Mouse (Mus musculus): ENCODE data around the gene Atp11b. TPM values are rescaled to one million over a fixed set of nuclear protein-coding genes. Genes with fewer than 3 reads are reported as not detected.
A peak's percentile ranks its signal among the peaks of the same experiment; 100 is the strongest.

The Atp11b gene
- polyA plus RNA-seq, 1 experiment, result 16.2 TPM

DNA sequence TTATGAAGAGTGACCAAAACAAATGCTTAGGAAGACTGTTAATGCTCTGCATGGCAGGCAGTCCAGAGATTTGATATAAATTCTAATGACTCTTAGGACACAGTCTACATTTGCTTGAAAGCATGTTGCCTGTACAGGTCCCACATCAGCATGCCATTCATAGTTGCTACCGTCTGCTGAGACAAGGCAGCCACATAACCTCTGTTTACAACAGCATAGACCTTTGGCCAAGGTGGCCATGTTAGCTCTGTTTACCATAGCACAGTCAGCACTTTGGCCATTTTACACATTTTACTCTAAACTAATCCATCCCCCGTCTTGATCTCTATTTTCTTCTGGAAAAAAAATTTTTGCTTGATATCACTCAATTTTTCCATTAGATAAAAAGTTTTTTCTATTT, 135.6 kb downstream of the Atp11b start:
- DNase-seq (ENCODE audit: low read depth in 1 of 2, low spot score in 2 of 2), result no peak
- Histone ChIP-seq H3K27me3 (ENCODE audit: control insufficient read depth, insufficient read depth, low read length) (no peaks in the 10 kb centered on the region), H3K4me1 (ENCODE audit: control insufficient read depth, insufficient read depth, insufficient read length) (no peaks in the 10 kb centered on the region), H3K36me3 (ENCODE audit: control insufficient read depth, insufficient read depth, low read length) (peaks cover 4% of the 10 kb centered on the region; the same call in 1 of the 2 replicates), H3K4me3 (ENCODE audit: extremely low read depth, insufficient read depth, insufficient read length) (no peak overlapping the region), H3K27ac (ENCODE audit: insufficient read depth, low read length) (no peak overlapping the region)
- TF ChIP-seq CTCF (IDR thresholded peaks at IDR 0.05; ENCODE audit: extremely low read depth, insufficient read depth, insufficient read length, insufficient replicate concordance) (no peak), POLR2A (IDR thresholded peaks at IDR 0.05; ENCODE audit: low read depth, low read length) (no peak)
- WGBS, result 94% methylated on average over 2 of the region's 2 CpGs

DNA sequence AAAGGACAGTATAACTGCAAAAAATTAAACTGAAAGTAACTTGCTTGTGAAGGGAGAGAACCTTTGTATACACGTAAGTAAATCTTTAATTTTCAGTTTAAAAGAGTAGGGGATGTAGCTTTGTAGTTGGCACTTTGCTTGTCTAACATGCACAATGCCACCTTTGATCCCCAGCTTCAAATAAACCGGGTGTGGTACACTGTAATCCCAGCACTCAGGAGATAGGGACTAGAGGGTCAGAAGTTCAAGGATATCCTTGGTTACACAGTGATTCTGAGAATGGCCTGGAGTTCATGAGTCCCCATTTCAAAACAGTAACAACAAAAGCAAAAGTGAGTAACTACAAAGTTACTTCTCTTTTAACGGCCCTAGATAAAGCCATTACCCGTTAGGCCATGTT, 137.2 kb downstream of the Atp11b start:
- H3K36me3 ChIP-seq (ENCODE audit: control insufficient read depth, insufficient read depth, low read length), result peaks cover 7% of the 10 kb centered on the region; the same call in 1 of the 2 replicates
- no peak overlapping the region for H3K27ac ChIP-seq (ENCODE audit: insufficient read depth, low read length)
- no peak overlapping the region for H3K4me3 ChIP-seq (ENCODE audit: extremely low read depth, insufficient read depth, insufficient read length)
- H3K4me1 ChIP-seq (ENCODE audit: control insufficient read depth, insufficient read depth, insufficient read length), result no peaks in the 10 kb centered on the region
- no peak for DNase-seq (ENCODE audit: low read depth in 1 of 2, low spot score in 2 of 2)
- TF ChIP-seq POLR2A (IDR thresholded peaks at IDR 0.05; ENCODE audit: low read depth, low read length) (no peak), CTCF (IDR thresholded peaks at IDR 0.05; ENCODE audit: extremely low read depth, insufficient read depth, insufficient read length, insufficient replicate concordance) (no peak)
- WGBS, result 94% methylated on average over 4 of the region's 4 CpGs
- no peaks in the 10 kb centered on the region for H3K27me3 ChIP-seq (ENCODE audit: control insufficient read depth, insufficient read depth, low read length)

DNA sequence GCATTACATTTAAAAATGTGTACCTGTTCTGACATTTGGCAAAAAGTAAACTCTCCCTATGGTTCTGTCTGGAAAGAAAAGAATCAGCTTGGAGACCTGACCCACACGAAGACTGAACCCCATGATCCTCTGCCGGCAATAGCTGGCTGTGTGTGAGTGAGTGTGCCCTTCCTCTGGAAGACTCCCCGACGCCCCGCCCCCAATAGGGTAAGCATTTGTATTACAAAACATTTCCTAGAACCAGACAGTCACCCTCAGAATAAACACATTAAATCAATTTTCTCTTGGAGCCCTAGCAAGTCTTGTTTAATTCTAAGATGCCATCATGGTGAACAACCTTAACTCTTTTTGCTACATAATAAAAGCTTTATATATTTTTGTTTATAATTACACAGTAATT, 139.2 kb downstream of the Atp11b start:
- WGBS, result 95% methylated on average over 5 of the region's 5 CpGs
- H3K36me3 ChIP-seq (ENCODE audit: control insufficient read depth, insufficient read depth, low read length), result peaks cover 12% of the 10 kb centered on the region
- DNase-seq (ENCODE audit: low read depth in 1 of 2, low spot score in 2 of 2), result no peak
- TF ChIP-seq CTCF (IDR thresholded peaks at IDR 0.05; ENCODE audit: extremely low read depth, insufficient read depth, insufficient read length, insufficient replicate concordance) (no peak), POLR2A (IDR thresholded peaks at IDR 0.05; ENCODE audit: low read depth, low read length) (no peak)
- no peaks in the 10 kb centered on the region for H3K4me1 ChIP-seq (ENCODE audit: control insufficient read depth, insufficient read depth, insufficient read length)
- no peak overlapping the region for H3K27ac ChIP-seq (ENCODE audit: insufficient read depth, low read length)
- no peak overlapping the region for H3K4me3 ChIP-seq (ENCODE audit: extremely low read depth, insufficient read depth, insufficient read length)
- no peaks in the 10 kb centered on the region for H3K27me3 ChIP-seq (ENCODE audit: control insufficient read depth, insufficient read depth, low read length)

DNA sequence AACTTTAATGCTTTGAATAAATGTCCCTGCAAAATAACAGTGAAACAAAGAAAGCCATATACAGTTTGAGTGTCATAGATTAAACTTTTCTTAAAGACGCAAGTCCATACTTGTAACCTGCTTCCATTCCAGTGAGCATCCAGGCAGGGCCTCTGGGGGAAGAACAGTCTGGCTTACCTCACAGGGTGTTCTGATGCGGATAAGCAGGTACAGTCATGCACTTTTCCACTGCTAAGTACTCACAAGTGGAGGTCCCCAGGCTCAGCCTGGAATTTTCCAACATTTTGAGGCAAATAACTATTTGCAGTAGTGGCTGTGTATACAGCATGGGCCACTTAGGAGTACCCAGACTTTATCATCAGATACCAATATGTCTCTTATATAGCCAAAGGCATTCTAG, 144.0 kb downstream of the Atp11b start:
- peaks cover 5% of the 10 kb centered on the region; the same call in 1 of the 2 replicates for H3K4me1 ChIP-seq (ENCODE audit: control insufficient read depth, insufficient read depth, insufficient read length)
- peaks cover 13% of the 10 kb centered on the region for H3K36me3 ChIP-seq (ENCODE audit: control insufficient read depth, insufficient read depth, low read length)

DNA sequence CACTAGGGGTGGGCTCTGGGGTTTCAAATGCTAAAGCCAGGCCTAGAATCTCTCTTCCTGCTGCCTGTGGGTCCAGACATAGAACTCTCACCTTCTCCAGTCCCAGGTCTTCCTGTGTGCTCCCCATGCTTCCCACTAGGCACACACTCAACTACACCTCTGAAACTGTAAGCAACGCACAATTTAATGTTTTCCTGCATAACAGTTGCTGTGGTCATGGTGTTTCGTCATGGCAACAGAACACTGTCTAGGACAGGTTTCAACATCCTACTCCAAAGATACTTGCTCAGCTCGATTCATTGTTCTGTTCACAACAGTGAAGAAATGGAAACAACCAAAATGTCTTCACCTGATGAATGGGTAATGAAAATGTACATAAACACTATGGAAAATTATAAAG, 145.2 kb downstream of the Atp11b start:
- no peak for DNase-seq (ENCODE audit: low read depth in 1 of 2, low spot score in 2 of 2)
- no peak overlapping the region for H3K27ac ChIP-seq (ENCODE audit: insufficient read depth, low read length)
- H3K4me1 ChIP-seq (ENCODE audit: control insufficient read depth, insufficient read depth, insufficient read length), result peaks cover 7% of the 10 kb centered on the region
- H3K27me3 ChIP-seq (ENCODE audit: control insufficient read depth, insufficient read depth, low read length), result no peaks in the 10 kb centered on the region
- no peak for TF ChIP-seq POLR2A (IDR thresholded peaks at IDR 0.05; ENCODE audit: low read depth, low read length)
- TF ChIP-seq CTCF (IDR thresholded peaks at IDR 0.05; ENCODE audit: extremely low read depth, insufficient read depth, insufficient read length, insufficient replicate concordance), result no peak
- no peak overlapping the region for H3K4me3 ChIP-seq (ENCODE audit: extremely low read depth, insufficient read depth, insufficient read length)
- WGBS, result 95% methylated on average over 3 of the region's 3 CpGs
- H3K36me3 ChIP-seq (ENCODE audit: control insufficient read depth, insufficient read depth, low read length), result peaks cover 13% of the 10 kb centered on the region

More for the DNA sequence above, 144.0 kb downstream of the Atp11b start:
- Histone ChIP-seq H3K27me3 (ENCODE audit: control insufficient read depth, insufficient read depth, low read length) (no peaks in the 10 kb centered on the region), H3K4me3 (ENCODE audit: extremely low read depth, insufficient read depth, insufficient read length) (no peak overlapping the region), H3K27ac (ENCODE audit: insufficient read depth, low read length) (no peak overlapping the region)
- TF ChIP-seq CTCF (IDR thresholded peaks at IDR 0.05; ENCODE audit: extremely low read depth, insufficient read depth, insufficient read length, insufficient replicate concordance) (no peak), POLR2A (IDR thresholded peaks at IDR 0.05; ENCODE audit: low read depth, low read length) (no peak)
- WGBS, result 96% methylated on average over 2 of the region's 2 CpGs
- DNase-seq (ENCODE audit: low read depth in 1 of 2, low spot score in 2 of 2), result no peak

DNA sequence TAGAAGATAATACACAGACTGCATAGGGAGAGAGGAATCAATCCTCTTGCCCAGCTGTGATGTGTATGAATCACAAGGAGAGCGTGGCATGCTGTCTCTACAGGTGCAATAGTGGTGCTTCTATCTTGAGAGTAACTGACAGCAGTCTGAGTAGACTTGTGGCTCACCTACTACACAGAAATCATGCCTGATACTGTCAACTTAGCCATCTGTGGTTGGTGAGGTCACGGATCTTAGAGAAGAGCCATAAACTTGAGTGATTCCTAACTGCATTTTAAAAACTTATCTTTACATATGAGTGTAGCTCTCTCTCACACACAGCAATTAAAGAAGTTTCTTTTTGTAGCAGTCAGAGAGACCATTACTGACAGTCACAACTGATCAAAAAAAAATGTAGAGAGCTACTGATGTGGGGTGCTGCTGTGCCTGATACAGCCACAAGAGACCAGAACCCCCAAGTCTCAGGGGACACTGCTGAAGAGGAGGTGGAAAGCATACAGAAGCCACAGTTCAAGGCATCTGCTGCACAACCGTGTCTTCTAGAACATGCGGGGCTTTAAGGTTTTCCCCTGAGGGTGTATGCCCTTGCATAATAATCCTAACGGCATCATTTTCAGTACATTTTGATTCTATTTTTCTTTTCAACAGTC, 146.8 kb downstream of the Atp11b start:
- H3K27ac ChIP-seq (ENCODE audit: insufficient read depth, low read length), result 0 out of 2 replicates have a peak overlapping the region, but pooled peaks have one; percentile 2
- H3K36me3 ChIP-seq (ENCODE audit: control insufficient read depth, insufficient read depth, low read length), result peaks cover 13% of the 10 kb centered on the region
- peak; percentile 40 to 50 for DNase-seq (ENCODE audit: low read depth in 1 of 2, low spot score in 2 of 2)

More for the DNA sequence above, 146.8 kb downstream of the Atp11b start:
- TF ChIP-seq CTCF (IDR thresholded peaks at IDR 0.05; ENCODE audit: extremely low read depth, insufficient read depth, insufficient read length, insufficient replicate concordance) (no peak), POLR2A (IDR thresholded peaks at IDR 0.05; ENCODE audit: low read depth, low read length) (no peak)
- Histone ChIP-seq H3K27me3 (ENCODE audit: control insufficient read depth, insufficient read depth, low read length) (no peaks in the 10 kb centered on the region), H3K4me1 (ENCODE audit: control insufficient read depth, insufficient read depth, insufficient read length) (peaks cover 7% of the 10 kb centered on the region), H3K4me3 (ENCODE audit: extremely low read depth, insufficient read depth, insufficient read length) (no peak overlapping the region)
- WGBS, result 45% methylated on average over 5 of the region's 5 CpGs

Other genes with a start within 250 kb of the Atp11b start
- 3.6 and 7.4 TPM in 2 replicates for gene Dcun1d1, start 183.3 kb downstream of the Atp11b start, polyA plus RNA-seq (2012; rRNA removed)
- 4.7 and 4.8 TPM in 2 replicates for gene Mccc1, start 246.6 kb downstream of the Atp11b start, polyA plus RNA-seq (2012; rRNA removed)

Measured in spleen, adult 2 months (tissue).